Mouse (Mus musculus): ENCODE results near the gene Rps3. TPM values are rescaled to one million over a fixed set of nuclear protein-coding genes. Genes with fewer than 3 reads are reported as not detected.

Rps3 gene
- polyA plus RNA-seq, 1 experiment from 2014 or later: 405 TPM

- no peak for ATAC-seq
- no peak overlapping the region for H3K9ac ChIP-seq (ENCODE audit: low read depth, low read length)
- no peak overlapping the region for H3K4me3 ChIP-seq (ENCODE audit: low read depth, low read length)
- peaks cover 29% of the 10 kb centered on the region for H3K4me1 ChIP-seq (ENCODE audit: control insufficient read depth, insufficient read depth, low read length)
- peaks cover 18% of the 10 kb centered on the region for H3K36me3 ChIP-seq (ENCODE audit: control insufficient read depth, insufficient read depth, low read length)
- no peaks in the 10 kb centered on the region for H3K9me3 ChIP-seq (replicated peaks; ENCODE audit: control insufficient read depth, low read length, poor library complexity, severe bottlenecking)
- H3K27me3 ChIP-seq (ENCODE audit: control insufficient read depth, insufficient read depth, low read depth, low read length): peaks cover 4% of the 10 kb centered on the region; the same call in 1 of the 2 replicates
- H3K4me2 ChIP-seq (ENCODE audit: low read length): no peak overlapping the region
- no peak overlapping the region for H3K27ac ChIP-seq (ENCODE audit: low read length)
- WGBS: 94% methylated on average over 1 of the region's 1 CpGs
These were observed 1.1 kb upstream of the Rps3 start for GRCm38 (mm10) chr7:99484679-99485078.

- H3K4me2 ChIP-seq (ENCODE audit: low read length): peak overlapping the region; percentile 49
- peak overlapping the region; percentile 66 for H3K4me3 ChIP-seq (ENCODE audit: low read depth, low read length)
- H3K9me3 ChIP-seq (replicated peaks; ENCODE audit: control insufficient read depth, low read length, poor library complexity, severe bottlenecking): no peaks in the 10 kb centered on the region
- peak; percentile 44 for ATAC-seq
- no peak overlapping the region for H3K27ac ChIP-seq (ENCODE audit: low read length)
- no peak overlapping the region for H3K9ac ChIP-seq (ENCODE audit: low read depth, low read length)
- peaks cover 4% of the 10 kb centered on the region; the same call in 1 of the 2 replicates for H3K27me3 ChIP-seq (ENCODE audit: control insufficient read depth, insufficient read depth, low read depth, low read length)
- H3K36me3 ChIP-seq (ENCODE audit: control insufficient read depth, insufficient read depth, low read length): peaks cover 18% of the 10 kb centered on the region
- WGBS: 47% methylated on average over 8 of the region's 8 CpGs
- peaks cover 29% of the 10 kb centered on the region for H3K4me1 ChIP-seq (ENCODE audit: control insufficient read depth, insufficient read depth, low read length)
These were observed 384 bp upstream of the Rps3 start for GRCm38 (mm10) chr7:99483924-99484319.

GRCm38 (mm10) chr7:99482637-99483036 lies 901 bp downstream of the Rps3 start:
- ATAC-seq: no peak
- Histone ChIP-seq H3K4me1 (ENCODE audit: control insufficient read depth, insufficient read depth, low read length) (peaks cover 29% of the 10 kb centered on the region), H3K27me3 (ENCODE audit: control insufficient read depth, insufficient read depth, low read depth, low read length) (peaks cover 4% of the 10 kb centered on the region; the same call in 1 of the 2 replicates), H3K4me3 (ENCODE audit: low read depth, low read length) (peak overlapping the region; percentile 66), H3K36me3 (ENCODE audit: control insufficient read depth, insufficient read depth, low read length) (peaks cover 23% of the 10 kb centered on the region), H3K9me3 (replicated peaks; ENCODE audit: control insufficient read depth, low read length, poor library complexity, severe bottlenecking) (no peaks in the 10 kb centered on the region), H3K9ac (ENCODE audit: low read depth, low read length) (peak overlapping the region; percentile 76), H3K27ac (ENCODE audit: low read length) (peak overlapping the region; percentile 78; the same call in 1 of the 2 replicates), H3K4me2 (ENCODE audit: low read length) (peak overlapping the region; percentile 88)
- 3% methylated on average over 6 of the region's 6 CpGs for WGBS

- Histone ChIP-seq H3K4me3 (ENCODE audit: low read depth, low read length) (no peak overlapping the region), H3K36me3 (ENCODE audit: control insufficient read depth, insufficient read depth, low read length) (peaks cover 32% of the 10 kb centered on the region), H3K27ac (ENCODE audit: low read length) (no peak overlapping the region), H3K27me3 (ENCODE audit: control insufficient read depth, insufficient read depth, low read depth, low read length) (no peaks in the 10 kb centered on the region), H3K4me1 (ENCODE audit: control insufficient read depth, insufficient read depth, low read length) (peaks cover 24% of the 10 kb centered on the region), H3K9me3 (replicated peaks; ENCODE audit: control insufficient read depth, low read length, poor library complexity, severe bottlenecking) (no peaks in the 10 kb centered on the region), H3K4me2 (ENCODE audit: low read length) (no peak overlapping the region), H3K9ac (ENCODE audit: low read depth, low read length) (no peak overlapping the region)
- 91% methylated on average over 5 of the region's 5 CpGs for WGBS
- no peak for ATAC-seq
These were observed 6.3 kb downstream of the Rps3 start for GRCm38 (mm10) chr7:99477235-99477634.

- ATAC-seq: no peak
- Histone ChIP-seq H3K9me3 (replicated peaks; ENCODE audit: control insufficient read depth, low read length, poor library complexity, severe bottlenecking) (no peaks in the 10 kb centered on the region), H3K4me3 (ENCODE audit: low read depth, low read length) (no peak overlapping the region), H3K27me3 (ENCODE audit: control insufficient read depth, insufficient read depth, low read depth, low read length) (no peaks in the 10 kb centered on the region), H3K27ac (ENCODE audit: low read length) (no peak overlapping the region), H3K36me3 (ENCODE audit: control insufficient read depth, insufficient read depth, low read length) (peaks cover 35% of the 10 kb centered on the region), H3K9ac (ENCODE audit: low read depth, low read length) (no peak overlapping the region), H3K4me2 (ENCODE audit: low read length) (no peak overlapping the region), H3K4me1 (ENCODE audit: control insufficient read depth, insufficient read depth, low read length) (peaks cover 18% of the 10 kb centered on the region)
- WGBS: 48% methylated on average over 3 of the region's 3 CpGs
These were observed 6.9 kb downstream of the Rps3 start for GRCm38 (mm10) chr7:99476558-99477114.

GRCm38 (mm10) chr7:99475562-99475911 lies 8.0 kb downstream of the Rps3 start:
- Histone ChIP-seq H3K27ac (ENCODE audit: low read length) (no peak overlapping the region; the same call in 1 of the 2 replicates), H3K36me3 (ENCODE audit: control insufficient read depth, insufficient read depth, low read length) (peaks cover 25% of the 10 kb centered on the region), H3K4me2 (ENCODE audit: low read length) (no peak overlapping the region), H3K4me3 (ENCODE audit: low read depth, low read length) (no peak overlapping the region), H3K9ac (ENCODE audit: low read depth, low read length) (no peak overlapping the region), H3K9me3 (replicated peaks; ENCODE audit: control insufficient read depth, low read length, poor library complexity, severe bottlenecking) (no peaks in the 10 kb centered on the region), H3K27me3 (ENCODE audit: control insufficient read depth, insufficient read depth, low read depth, low read length) (no peaks in the 10 kb centered on the region), H3K4me1 (ENCODE audit: control insufficient read depth, insufficient read depth, low read length) (peaks cover 7% of the 10 kb centered on the region; the same call in 1 of the 2 replicates)
- 89% methylated on average over 2 of the region's 2 CpGs for WGBS
- ATAC-seq: no peak

- Histone ChIP-seq H3K4me3 (ENCODE audit: low read depth, low read length) (no peak overlapping the region), H3K27me3 (ENCODE audit: control insufficient read depth, insufficient read depth, low read depth, low read length) (no peaks in the 10 kb centered on the region), H3K4me1 (ENCODE audit: control insufficient read depth, insufficient read depth, low read length) (peaks cover 4% of the 10 kb centered on the region; the same call in 1 of the 2 replicates), H3K9ac (ENCODE audit: low read depth, low read length) (0 out of 2 replicates have a peak overlapping the region, but pooled peaks have one; percentile 25), H3K9me3 (replicated peaks; ENCODE audit: control insufficient read depth, low read length, poor library complexity, severe bottlenecking) (no peaks in the 10 kb centered on the region), H3K36me3 (ENCODE audit: control insufficient read depth, insufficient read depth, low read length) (peaks cover 20% of the 10 kb centered on the region), H3K27ac (ENCODE audit: low read length) (peak overlapping the region; percentile 55; the same call in 1 of the 2 replicates), H3K4me2 (ENCODE audit: low read length) (no peak overlapping the region)
- peak; percentile 30 for ATAC-seq
- WGBS: 35% methylated on average over 12 of the region's 12 CpGs
These were observed 8.5 kb downstream of the Rps3 start for GRCm38 (mm10) chr7:99474836-99475561.

- H3K9ac ChIP-seq (ENCODE audit: low read depth, low read length): no peak overlapping the region
- H3K27ac ChIP-seq (ENCODE audit: low read length): no peak overlapping the region; the same call in 1 of the 2 replicates
- 86% methylated on average over 14 of the region's 14 CpGs for WGBS
- ATAC-seq: no peak
- peaks cover 7% of the 10 kb centered on the region; the same call in 1 of the 2 replicates for H3K4me1 ChIP-seq (ENCODE audit: control insufficient read depth, insufficient read depth, low read length)
- H3K4me2 ChIP-seq (ENCODE audit: low read length): no peak overlapping the region
- H3K9me3 ChIP-seq (replicated peaks; ENCODE audit: control insufficient read depth, low read length, poor library complexity, severe bottlenecking): no peaks in the 10 kb centered on the region
- no peak overlapping the region for H3K4me3 ChIP-seq (ENCODE audit: low read depth, low read length)
- peaks cover 18% of the 10 kb centered on the region for H3K36me3 ChIP-seq (ENCODE audit: control insufficient read depth, insufficient read depth, low read length)
- H3K27me3 ChIP-seq (ENCODE audit: control insufficient read depth, insufficient read depth, low read depth, low read length): no peaks in the 10 kb centered on the region
These were observed 9.7 kb downstream of the Rps3 start for GRCm38 (mm10) chr7:99473638-99474407.
